Mouse (Mus musculus) hindbrain, embryonic 14.5 days (tissue): ENCODE data around the gene Zfp113. TPM values are rescaled to one million over a fixed set of nuclear protein-coding genes. Genes with fewer than 3 reads are reported as not detected.

ENCODE experiments used
- ATAC-seq: fragments of 200-750 bp; cut with Nextera tagmentation; 2 replicates; pipeline ENCODE4 v1.8.0; 2017; ENCODE audit warnings: moderate number of reproducible peaks, mild to moderate bottlenecking, moderate TSS enrichment, moderate library complexity; ENCODE audit not compliant: low FRiP score
- DNase-seq: peaks from one replicate; pipeline ENCODE4 v3.0.0-alpha.2; 2015; ENCODE audit warnings: low spot score
- H3K27ac ChIP-seq: fragments of 300-500 bp; sonication (generic); 2 replicates; pipeline ENCODE4 v1.5.1; 2014; ENCODE audit warnings: mild to moderate bottlenecking, moderate library complexity
- H3K27me3 ChIP-seq: fragments of 300-500 bp; sonication (generic); 2 replicates; pipeline ENCODE4 v1.6.1; 2014; ENCODE audit warnings: mild to moderate bottlenecking, low read length, mixed read lengths; ENCODE audit not compliant: control insufficient read depth, insufficient read depth
- H3K36me3 ChIP-seq: fragments of 300-500 bp; sonication (generic); replicated peaks from 2 replicates; pipeline ENCODE4 v1.6.1; 2014; ENCODE audit not compliant: control insufficient read depth, insufficient read depth
- H3K4me1 ChIP-seq: fragments of 300-500 bp; sonication (generic); replicated peaks from 2 replicates; pipeline ENCODE4 v1.6.1; 2014; ENCODE audit warnings: antibody characterized with exemption, low read length, mixed read lengths; ENCODE audit not compliant: control insufficient read depth, insufficient read depth
- H3K4me2 ChIP-seq: fragments of 300-500 bp; sonication (generic); replicated peaks from 2 replicates; pipeline ENCODE4 v1.6.1; 2014; ENCODE audit warnings: mild to moderate bottlenecking, moderate library complexity
- H3K4me3 ChIP-seq: fragments of 300-500 bp; sonication (generic); replicated peaks from 2 replicates; pipeline ENCODE4 v1.5.1; 2014; ENCODE audit warnings: mild to moderate bottlenecking, low read length
- H3K9ac ChIP-seq: fragments of 300-500 bp; sonication (generic); 2 replicates; pipeline ENCODE4 v1.6.1; 2014
- H3K9me3 ChIP-seq: fragments of 300-500 bp; sonication (generic); 2 replicates; pipeline ENCODE4 v1.6.1; 2016; ENCODE audit warnings: low read length; ENCODE audit not compliant: control insufficient read depth
- WGBS: fragments of 180-500 bp; shearing (Covaris S2); extraction: QIAGEN DNeasy Blood & Tissue Kit; methylation state at CpG from one replicate; pipeline ENCODE4 v1.1.7; 2014; 5-methylcytosine and 5-hydroxymethylcytosine counted together
- polyA plus RNA-seq: library from polyadenylated mRNA; unstranded; fragments of >200 nt; fragmentation: Nextera tagmentation; extraction: Ambion mirVana; gene quantifications from 2 replicates; pipeline ENCODE4 v1.2.1, GENCODE M21; 2014

Zfp113 gene
- polyA plus RNA-seq, 1 experiment from 2014 or later = 21.4 TPM

DNA sequence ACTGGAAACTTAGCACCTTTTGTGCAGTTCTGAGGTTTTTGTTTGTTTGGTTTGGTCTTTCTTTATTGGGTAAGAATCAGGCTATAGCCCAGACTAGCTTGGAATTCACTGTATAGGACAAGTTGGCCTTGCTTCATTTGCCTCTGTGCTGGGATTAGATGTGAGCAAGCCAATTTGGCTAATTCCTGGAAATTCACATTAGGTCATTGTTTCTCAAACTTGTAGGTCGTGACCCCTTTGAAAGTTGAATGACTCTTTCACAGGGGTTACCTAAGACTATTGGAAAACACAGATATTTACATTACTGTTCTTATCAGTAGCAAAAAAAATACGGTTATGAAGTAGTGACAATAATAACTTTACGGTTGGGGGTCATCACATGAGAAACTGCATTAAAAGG is 1.2 kb downstream of the Zfp113 start:
- H3K4me2 ChIP-seq = peak overlapping the region; percentile 89
- H3K27ac ChIP-seq = peak overlapping the region; percentile 97; the same call in 1 of the 2 replicates
- H3K4me1 ChIP-seq = peaks cover 10% of the 10 kb centered on the region
- DNase-seq (no peak), ATAC-seq (no peak)
- peak overlapping the region; percentile 98 for H3K9ac ChIP-seq
- peak overlapping the region; percentile 74 for H3K4me3 ChIP-seq
- peaks cover 27% of the 10 kb centered on the region for H3K36me3 ChIP-seq
- WGBS = 89% methylated on average over 3 of the region's 3 CpGs
- H3K9me3 ChIP-seq = no peaks in the 10 kb centered on the region
- no peaks in the 10 kb centered on the region for H3K27me3 ChIP-seq

DNA sequence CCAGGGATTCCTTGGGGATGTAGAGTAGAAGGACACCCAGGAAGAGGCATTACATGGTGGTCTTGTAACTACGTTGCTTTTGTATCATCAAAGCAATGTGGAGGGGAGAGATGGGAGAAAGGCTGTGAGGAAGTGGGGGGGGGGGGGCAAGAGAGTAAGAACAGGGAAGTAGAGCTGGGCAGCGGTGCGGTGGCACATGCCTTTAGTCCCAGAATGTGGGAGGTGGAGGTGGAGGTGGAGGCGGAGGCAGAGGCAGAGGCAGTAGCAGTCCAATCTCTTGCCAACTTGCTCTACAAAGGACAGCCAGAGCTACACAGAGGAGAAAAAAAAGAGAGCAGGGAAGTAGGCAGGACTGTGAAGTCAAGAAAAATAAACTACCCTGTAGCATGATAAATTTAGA is 17.0 kb downstream of the Zfp113 start:
- no peak for ATAC-seq
- Histone ChIP-seq H3K9me3 (no peaks in the 10 kb centered on the region), H3K4me1 (no peaks in the 10 kb centered on the region), H3K27me3 (no peaks in the 10 kb centered on the region), H3K4me2 (no peak overlapping the region), H3K27ac (no peak overlapping the region), H3K4me3 (no peak overlapping the region), H3K9ac (no peak overlapping the region), H3K36me3 (peaks cover 55% of the 10 kb centered on the region)
- no peak for DNase-seq
- WGBS = 88% methylated on average over 4 of the region's 4 CpGs

DNA sequence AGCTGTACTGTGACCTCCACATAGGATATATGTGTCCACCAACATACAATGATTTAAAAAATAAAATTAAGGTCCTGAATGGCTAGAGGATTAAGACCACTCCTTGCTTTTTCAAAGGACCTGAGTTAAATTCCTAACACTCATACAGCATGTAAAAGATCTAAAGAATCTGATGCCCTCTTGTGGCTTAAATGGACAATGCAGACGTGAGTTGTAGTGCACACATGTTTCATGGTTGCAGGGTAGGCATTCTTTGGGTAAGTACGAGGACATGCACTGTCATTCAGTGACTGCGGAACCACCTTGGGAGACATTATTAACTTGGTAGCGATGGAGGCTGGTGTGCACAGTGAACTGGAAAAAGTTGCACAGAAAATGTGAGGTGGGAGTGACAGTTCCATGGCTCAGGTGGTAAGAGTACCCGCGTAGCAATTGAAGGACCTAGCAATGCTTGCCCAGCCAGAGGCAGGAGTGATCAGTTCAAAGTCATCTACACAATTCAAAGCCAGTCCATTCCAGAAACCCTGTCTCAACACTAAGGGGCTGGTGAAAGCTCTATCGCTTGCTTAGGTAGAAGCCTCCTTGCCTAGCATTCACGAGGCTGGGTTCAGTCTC is 17.5 kb downstream of the Zfp113 start:
- no peak overlapping the region for H3K4me2 ChIP-seq
- WGBS = 64% methylated on average over 8 of the region's 8 CpGs
- no peaks in the 10 kb centered on the region for H3K27me3 ChIP-seq
- H3K4me1 ChIP-seq = no peaks in the 10 kb centered on the region
- no peaks in the 10 kb centered on the region for H3K9me3 ChIP-seq
- no peak overlapping the region for H3K27ac ChIP-seq
- DNase-seq (peak; percentile 84), ATAC-seq (no peak)
- H3K36me3 ChIP-seq = peaks cover 55% of the 10 kb centered on the region
- H3K9ac ChIP-seq = no peak overlapping the region
- H3K4me3 ChIP-seq = no peak overlapping the region

DNA sequence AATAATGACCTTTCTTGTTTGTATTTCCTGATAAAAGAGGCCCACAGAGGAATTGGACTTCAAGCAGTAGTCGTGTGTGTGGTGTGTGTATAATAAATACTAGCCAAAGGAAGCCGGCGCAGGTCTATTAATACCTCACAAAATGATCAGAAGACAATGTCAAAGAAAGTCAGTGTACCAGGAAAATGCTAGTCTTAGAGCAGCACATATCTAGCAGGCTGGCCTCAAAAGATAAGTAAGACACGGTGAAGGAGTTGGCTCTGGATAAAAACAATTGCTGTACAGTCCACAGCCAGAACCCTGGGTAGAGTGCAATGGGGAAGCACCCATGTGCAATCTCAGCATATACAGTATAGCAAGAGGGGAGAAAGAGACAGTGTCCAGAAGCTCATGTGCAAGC is 18.3 kb downstream of the Zfp113 start:
- WGBS = 85% methylated on average over 4 of the region's 4 CpGs
- Histone ChIP-seq H3K9me3 (no peaks in the 10 kb centered on the region), H3K27ac (no peak overlapping the region), H3K27me3 (no peaks in the 10 kb centered on the region), H3K36me3 (peaks cover 57% of the 10 kb centered on the region), H3K4me1 (no peaks in the 10 kb centered on the region), H3K9ac (no peak overlapping the region), H3K4me2 (no peak overlapping the region), H3K4me3 (no peak overlapping the region)
- no peak for ATAC-seq
- no peak for DNase-seq

DNA sequence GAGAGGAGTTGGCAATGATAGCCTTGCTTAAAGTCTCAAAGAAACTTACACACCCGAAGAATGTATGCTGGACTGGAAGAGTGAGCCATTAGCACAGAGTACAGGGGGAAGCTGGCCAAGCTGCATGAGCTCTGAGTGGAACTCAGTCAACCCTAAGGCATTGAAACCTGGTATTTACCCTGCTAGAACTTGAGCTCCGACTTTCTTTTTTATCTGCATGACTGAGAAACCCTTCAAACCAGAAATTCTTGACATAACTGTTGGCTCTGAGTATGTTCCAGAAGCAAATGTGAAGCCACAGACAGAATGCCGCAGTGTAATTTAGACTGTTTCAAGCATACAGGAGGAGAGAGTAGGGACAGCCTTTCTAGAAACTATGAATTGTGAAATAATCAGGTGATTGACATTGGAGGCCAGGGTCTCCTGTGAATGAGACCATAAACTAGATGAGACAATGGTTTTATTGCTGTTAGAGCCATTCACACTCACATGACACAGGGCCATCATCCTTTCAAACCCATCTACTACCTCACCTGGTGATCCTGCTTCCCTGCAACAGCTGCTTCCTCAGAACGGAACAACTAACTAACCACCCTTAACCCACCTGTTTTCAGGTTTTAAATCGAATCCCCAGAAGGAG is 23.0 kb downstream of the Zfp113 start:
- no peaks in the 10 kb centered on the region for H3K4me1 ChIP-seq
- no peak overlapping the region for H3K27ac ChIP-seq
- no peak overlapping the region for H3K4me2 ChIP-seq
- DNase-seq (no peak), ATAC-seq (no peak)
- no peaks in the 10 kb centered on the region for H3K9me3 ChIP-seq
- peaks cover 86% of the 10 kb centered on the region for H3K36me3 ChIP-seq
- H3K27me3 ChIP-seq = no peaks in the 10 kb centered on the region
- WGBS = 94% methylated on average over 5 of the region's 5 CpGs
- H3K4me3 ChIP-seq = no peak overlapping the region
- H3K9ac ChIP-seq = no peak overlapping the region

DNA sequence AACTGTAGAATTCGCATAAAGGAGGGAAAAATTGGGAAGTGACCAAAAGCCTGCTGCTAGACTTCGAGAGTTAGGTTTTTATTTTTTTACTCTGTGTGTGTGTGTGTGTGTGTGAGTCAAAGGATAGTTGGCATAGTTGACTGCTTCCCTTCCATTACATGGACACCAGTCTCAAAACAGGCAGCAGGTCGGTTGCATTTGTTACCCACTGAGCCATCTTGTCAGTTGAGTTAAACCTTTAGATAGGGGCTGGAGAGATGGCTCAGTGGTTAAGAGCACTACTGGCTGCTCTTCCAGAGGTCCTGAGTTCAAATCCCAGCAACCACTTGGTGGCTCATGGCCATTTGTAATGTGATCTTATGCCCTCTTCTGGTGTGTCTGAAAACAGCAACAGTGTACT is 37.5 kb downstream of the Zfp113 start:
- no peaks in the 10 kb centered on the region for H3K27me3 ChIP-seq
- no peak overlapping the region; the same call in 1 of the 2 replicates for H3K27ac ChIP-seq
- H3K9ac ChIP-seq = peak overlapping the region; percentile 86
- peak overlapping the region; percentile 80 for H3K4me2 ChIP-seq
- no peak for DNase-seq
- peak overlapping the region; percentile 67 for H3K4me3 ChIP-seq
- H3K9me3 ChIP-seq = no peaks in the 10 kb centered on the region
- ATAC-seq = no peak
- WGBS = 80% methylated on average over 3 of the region's 3 CpGs
- H3K4me1 ChIP-seq = peaks cover 19% of the 10 kb centered on the region
- H3K36me3 ChIP-seq = peaks cover 28% of the 10 kb centered on the region

DNA sequence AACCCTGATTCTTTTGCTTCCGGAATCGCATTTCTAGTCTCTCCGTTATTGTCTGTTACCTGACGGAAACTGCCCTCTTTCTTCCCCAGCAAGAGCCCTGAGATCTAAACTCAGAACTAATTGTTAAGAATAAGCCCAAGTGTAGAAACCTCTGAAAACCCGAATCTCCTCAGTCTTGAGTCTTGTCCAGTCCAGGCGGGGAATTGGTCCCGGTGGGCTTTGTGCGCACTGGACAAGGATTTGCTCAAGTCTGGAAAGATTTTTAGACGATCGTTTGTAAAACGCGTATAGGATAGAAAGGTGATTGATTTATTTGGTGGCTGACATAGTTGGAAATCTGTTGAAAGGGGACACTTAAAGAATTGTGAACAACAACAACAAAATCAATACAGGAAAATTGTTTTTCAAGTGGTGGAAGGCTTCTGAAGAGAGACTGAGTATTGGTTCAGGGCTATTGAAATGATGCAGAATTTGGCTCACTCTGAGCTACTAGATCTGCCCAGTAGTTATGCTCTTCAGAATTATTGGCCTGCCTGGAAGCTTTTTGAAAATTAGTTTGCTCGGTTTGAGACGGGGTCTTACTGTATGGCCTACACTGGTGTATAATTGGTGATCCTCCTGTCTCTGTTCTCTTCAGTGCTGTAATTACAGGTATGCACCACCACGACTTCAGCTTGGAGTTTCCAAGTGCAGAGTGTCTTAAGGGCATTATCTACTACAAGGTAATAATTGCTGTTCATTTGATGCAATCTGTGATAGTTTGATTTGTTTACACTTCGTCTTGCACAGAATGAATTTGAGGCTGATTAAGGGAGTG is 38.1 kb downstream of the Zfp113 start:
- H3K4me1 ChIP-seq = peaks cover 19% of the 10 kb centered on the region
- peak overlapping the region; percentile 67 for H3K4me3 ChIP-seq
- H3K9ac ChIP-seq = peak overlapping the region; percentile 86
- H3K4me2 ChIP-seq = peak overlapping the region; percentile 80
- H3K27ac ChIP-seq = peak overlapping the region; percentile 95
- H3K36me3 ChIP-seq = peaks cover 25% of the 10 kb centered on the region
- WGBS = 9% methylated on average over 16 of the region's 16 CpGs
- DNase-seq = peak; percentile 47
- no peaks in the 10 kb centered on the region for H3K27me3 ChIP-seq
- no peaks in the 10 kb centered on the region for H3K9me3 ChIP-seq
- peak; percentile 49 for ATAC-seq

DNA sequence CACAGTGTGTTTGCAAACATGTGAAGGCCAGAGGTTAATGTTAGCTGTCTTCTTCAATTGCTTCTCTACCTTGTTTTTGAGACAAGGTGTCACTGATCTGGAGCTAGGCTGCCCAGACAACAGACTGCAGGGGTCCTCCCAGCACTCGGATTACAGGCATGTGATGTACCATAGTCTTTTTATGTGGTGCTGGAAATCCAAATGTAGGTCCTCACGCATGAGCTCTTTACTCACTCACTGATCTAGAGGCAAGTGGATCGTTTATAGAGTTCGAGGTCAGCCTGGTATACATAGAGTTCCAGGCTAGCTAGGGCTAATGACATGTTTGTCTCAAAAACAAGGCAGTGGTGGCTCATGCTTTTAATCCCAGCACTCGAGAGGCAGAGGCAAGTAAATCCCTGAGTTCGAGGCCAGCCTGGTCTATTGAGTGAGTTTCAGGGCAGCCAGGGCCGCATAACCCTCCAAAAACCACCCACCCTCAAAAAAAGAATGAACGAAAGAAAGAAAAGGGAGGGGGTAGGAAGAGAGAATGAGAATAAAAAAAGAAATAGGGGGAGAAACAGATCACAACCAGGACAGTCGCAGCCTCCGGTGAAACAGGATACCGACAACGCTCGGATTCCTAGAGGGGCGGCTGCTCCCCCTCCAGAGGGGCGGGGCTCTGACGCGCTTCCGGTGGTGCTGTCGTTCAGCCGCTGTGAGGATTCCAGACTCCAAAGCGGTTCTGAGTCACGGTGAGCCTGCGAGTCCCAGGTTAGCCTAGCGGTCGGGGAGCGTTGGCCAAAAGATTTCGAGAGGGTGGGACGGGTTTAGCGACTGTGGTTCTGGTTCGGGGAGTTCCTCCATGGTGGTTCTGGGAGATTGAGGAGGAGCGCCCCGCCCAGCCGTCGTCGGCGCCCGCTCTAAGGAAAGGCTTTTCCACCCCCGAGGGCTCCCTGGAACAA is 39.0 kb downstream of the Zfp113 start, which contains the start of gene Zscan21:
TSS of gene Zscan21 (plus strand) at position 649 of the 944 bp plus-strand sequence.
- peak; percentile 97 for ATAC-seq
- WGBS = 8% methylated on average over 38 of the region's 38 CpGs

More for the DNA sequence above, 39.0 kb downstream of the Zfp113 start, which contains the start of gene Zscan21:
- Histone ChIP-seq H3K36me3 (peaks cover 21% of the 10 kb centered on the region), H3K9ac (peak within 1 kb of the TSS; percentile 86), H3K4me2 (peak within 1 kb of the TSS; percentile 80), H3K4me3 (peak within 1 kb of the TSS; percentile 67), H3K27ac (peak within 1 kb of the TSS; percentile 95), H3K9me3 (no peaks in the 10 kb centered on the region), H3K4me1 (peaks cover 19% of the 10 kb centered on the region), H3K27me3 (no peaks in the 10 kb centered on the region)
- peak; percentile 93 for DNase-seq
